Mouse (Mus musculus): ENCODE measurements around the gene Nfkb1. TPM values are rescaled to one million over a fixed set of nuclear protein-coding genes. Genes with fewer than 3 reads are reported as not detected.
A peak's percentile ranks its signal among the peaks of the same experiment; 100 is the strongest.

The Nfkb1 gene
- polyA plus RNA-seq, 1 experiment from 2014 or later, result 8.7 TPM

DNA sequence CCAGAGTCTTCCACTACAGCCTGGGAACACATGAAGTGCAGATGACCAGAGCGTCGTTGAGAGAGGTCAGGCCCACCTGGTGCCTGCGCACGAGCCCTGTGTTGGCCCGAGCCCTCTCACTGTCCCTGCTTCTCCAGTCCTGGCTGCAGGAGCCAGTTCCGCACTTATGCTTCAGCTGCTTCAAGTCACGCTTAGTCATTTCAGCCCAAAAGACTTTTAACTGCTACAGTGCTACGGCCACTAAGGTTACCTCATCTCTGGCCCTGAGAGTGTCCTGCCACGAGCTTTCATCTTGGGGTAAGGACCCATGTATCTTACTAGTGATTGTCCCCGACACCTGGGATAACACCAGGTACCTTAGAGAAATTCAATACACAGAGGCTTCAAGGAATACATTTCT lies 36.0 kb upstream of the Nfkb1 start:
- H3K9ac ChIP-seq (replicated peaks; ENCODE audit: low read length), result no peak overlapping the region
- no peaks in the 10 kb centered on the region for H3K36me3 ChIP-seq (ENCODE audit: control insufficient read depth, insufficient read depth, low read length)
- H3K27ac ChIP-seq (replicated peaks; ENCODE audit: low read depth, low read length), result no peak overlapping the region
- DNase-seq (no peak), ATAC-seq (ENCODE audit: low FRiP score, low TSS enrichment) (no peak)
- no peaks in the 10 kb centered on the region for H3K4me1 ChIP-seq (ENCODE audit: control insufficient read depth, insufficient read depth, low read length)
- H3K4me2 ChIP-seq (ENCODE audit: low read length), result no peak overlapping the region
- no peaks in the 10 kb centered on the region for H3K27me3 ChIP-seq (ENCODE audit: control insufficient read depth, insufficient read depth, low read length)
- no peaks in the 10 kb centered on the region for H3K9me3 ChIP-seq (ENCODE audit: control insufficient read depth, low read length)
- H3K4me3 ChIP-seq (replicated peaks; ENCODE audit: low read depth, low read length), result no peak overlapping the region
- 91% methylated on average over 10 of the region's 10 CpGs for WGBS

DNA sequence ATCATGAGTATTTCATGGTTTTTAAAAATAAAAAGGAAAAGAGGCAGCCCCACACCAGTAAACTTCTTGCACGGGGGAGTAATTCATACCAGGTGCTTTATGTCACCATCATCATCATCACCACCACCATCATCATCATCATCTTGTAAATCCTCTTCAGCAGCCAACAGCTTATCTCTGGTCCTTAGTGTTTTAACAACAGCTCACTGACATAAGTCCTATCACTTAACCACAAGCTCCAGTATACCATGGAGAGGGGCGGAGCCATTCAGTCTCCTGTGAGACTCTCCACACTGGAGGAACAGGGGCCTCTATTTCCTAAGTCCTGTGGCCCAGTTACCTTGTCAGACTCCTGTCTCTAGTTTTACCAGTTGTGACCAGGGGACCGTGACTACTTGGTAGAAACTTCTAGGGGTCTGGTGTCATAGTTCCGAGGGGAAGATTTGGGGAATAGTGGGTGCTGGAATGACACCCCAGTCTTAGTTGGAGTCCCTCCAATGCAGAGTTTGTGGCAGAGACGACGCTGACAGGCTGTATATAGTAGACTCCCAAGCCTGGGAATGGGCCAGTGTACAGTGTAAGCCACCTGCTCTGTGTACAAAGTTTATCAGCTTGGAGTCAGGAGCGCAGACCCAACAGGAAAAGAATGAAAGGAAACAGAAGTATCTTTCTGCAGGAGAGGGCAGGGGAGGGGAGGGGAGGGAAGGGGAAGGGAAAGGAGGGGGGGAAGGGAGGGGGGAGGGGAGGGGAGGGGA lies 35.4 kb upstream of the Nfkb1 start:
- H3K9ac ChIP-seq (replicated peaks; ENCODE audit: low read length), result no peak overlapping the region
- H3K27ac ChIP-seq (replicated peaks; ENCODE audit: low read depth, low read length), result no peak overlapping the region
- no peak overlapping the region for H3K4me3 ChIP-seq (replicated peaks; ENCODE audit: low read depth, low read length)
- no peaks in the 10 kb centered on the region for H3K4me1 ChIP-seq (ENCODE audit: control insufficient read depth, insufficient read depth, low read length)
- no peaks in the 10 kb centered on the region for H3K27me3 ChIP-seq (ENCODE audit: control insufficient read depth, insufficient read depth, low read length)
- H3K36me3 ChIP-seq (ENCODE audit: control insufficient read depth, insufficient read depth, low read length), result no peaks in the 10 kb centered on the region
- H3K9me3 ChIP-seq (ENCODE audit: control insufficient read depth, low read length), result no peaks in the 10 kb centered on the region
- no peak overlapping the region for H3K4me2 ChIP-seq (ENCODE audit: low read length)
- WGBS, result 89% methylated on average over 7 of the region's 7 CpGs
- no peak for DNase-seq
- ATAC-seq (ENCODE audit: low FRiP score, low TSS enrichment), result no peak

- Histone ChIP-seq H3K9ac (replicated peaks; ENCODE audit: low read length) (no peak overlapping the region), H3K27me3 (ENCODE audit: control insufficient read depth, insufficient read depth, low read length) (no peaks in the 10 kb centered on the region), H3K4me2 (ENCODE audit: low read length) (no peak overlapping the region), H3K27ac (replicated peaks; ENCODE audit: low read depth, low read length) (no peak overlapping the region), H3K4me1 (ENCODE audit: control insufficient read depth, insufficient read depth, low read length) (no peaks in the 10 kb centered on the region), H3K4me3 (replicated peaks; ENCODE audit: low read depth, low read length) (no peak overlapping the region), H3K9me3 (ENCODE audit: control insufficient read depth, low read length) (no peaks in the 10 kb centered on the region), H3K36me3 (ENCODE audit: control insufficient read depth, insufficient read depth, low read length) (no peaks in the 10 kb centered on the region)
- DNase-seq (peak; percentile 6), ATAC-seq (ENCODE audit: low FRiP score, low TSS enrichment) (no peak)
- 75% methylated on average over 15 of the region's 15 CpGs for WGBS
Measured at GRCm38 (mm10) chr3:135726023-135726422, 34.7 kb upstream of the Nfkb1 start.

- WGBS, result 91% methylated on average over 2 of the region's 2 CpGs
Measured at GRCm38 (mm10) chr3:135722104-135722503, 30.8 kb upstream of the Nfkb1 start.

DNA sequence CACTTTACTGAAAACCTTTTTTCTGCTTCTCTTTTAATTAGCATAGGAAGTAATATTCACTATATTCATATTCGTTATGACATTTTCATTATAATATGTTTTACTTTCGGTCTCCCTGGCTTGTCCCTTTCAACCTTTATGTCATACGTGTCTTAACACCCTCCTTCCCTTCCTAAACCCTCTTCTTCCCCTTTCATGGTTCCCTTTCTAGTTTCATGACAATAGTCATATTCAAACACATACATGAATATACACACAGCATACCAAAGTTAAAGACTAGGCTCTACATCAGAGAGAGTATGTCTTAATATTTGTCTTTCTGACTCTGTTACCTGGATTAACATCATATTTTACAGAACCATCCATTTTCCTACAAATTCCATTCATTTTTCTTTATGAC lies 28.6 kb upstream of the Nfkb1 start:
- no peak for ATAC-seq (ENCODE audit: low FRiP score, low TSS enrichment)
- Histone ChIP-seq H3K9ac (replicated peaks; ENCODE audit: low read length) (no peak overlapping the region), H3K9me3 (ENCODE audit: control insufficient read depth, low read length) (no peaks in the 10 kb centered on the region), H3K4me1 (ENCODE audit: control insufficient read depth, insufficient read depth, low read length) (no peaks in the 10 kb centered on the region), H3K4me3 (replicated peaks; ENCODE audit: low read depth, low read length) (no peak overlapping the region), H3K4me2 (ENCODE audit: low read length) (no peak overlapping the region), H3K27ac (replicated peaks; ENCODE audit: low read depth, low read length) (no peak overlapping the region), H3K27me3 (ENCODE audit: control insufficient read depth, insufficient read depth, low read length) (no peaks in the 10 kb centered on the region), H3K36me3 (ENCODE audit: control insufficient read depth, insufficient read depth, low read length) (no peaks in the 10 kb centered on the region)
- DNase-seq, result no peak
- 95% methylated on average over 3 of the region's 3 CpGs for WGBS

More at GRCm38 (mm10) chr3:135722104-135722503, 30.8 kb upstream of the Nfkb1 start:
- Histone ChIP-seq H3K4me2 (ENCODE audit: low read length) (no peak overlapping the region), H3K9ac (replicated peaks; ENCODE audit: low read length) (no peak overlapping the region), H3K36me3 (ENCODE audit: control insufficient read depth, insufficient read depth, low read length) (no peaks in the 10 kb centered on the region), H3K4me1 (ENCODE audit: control insufficient read depth, insufficient read depth, low read length) (no peaks in the 10 kb centered on the region), H3K9me3 (ENCODE audit: control insufficient read depth, low read length) (no peaks in the 10 kb centered on the region), H3K4me3 (replicated peaks; ENCODE audit: low read depth, low read length) (no peak overlapping the region), H3K27ac (replicated peaks; ENCODE audit: low read depth, low read length) (no peak overlapping the region), H3K27me3 (ENCODE audit: control insufficient read depth, insufficient read depth, low read length) (no peaks in the 10 kb centered on the region)
- no peak for ATAC-seq (ENCODE audit: low FRiP score, low TSS enrichment)
- DNase-seq, result no peak

- DNase-seq (no peak), ATAC-seq (ENCODE audit: low FRiP score, low TSS enrichment) (no peak)
- Histone ChIP-seq H3K36me3 (ENCODE audit: control insufficient read depth, insufficient read depth, low read length) (no peaks in the 10 kb centered on the region), H3K9ac (replicated peaks; ENCODE audit: low read length) (no peak overlapping the region), H3K4me3 (replicated peaks; ENCODE audit: low read depth, low read length) (no peak overlapping the region), H3K4me1 (ENCODE audit: control insufficient read depth, insufficient read depth, low read length) (no peaks in the 10 kb centered on the region), H3K27me3 (ENCODE audit: control insufficient read depth, insufficient read depth, low read length) (no peaks in the 10 kb centered on the region), H3K4me2 (ENCODE audit: low read length) (no peak overlapping the region), H3K27ac (replicated peaks; ENCODE audit: low read depth, low read length) (no peak overlapping the region), H3K9me3 (ENCODE audit: control insufficient read depth, low read length) (no peaks in the 10 kb centered on the region)
- 87% methylated on average over 6 of the region's 6 CpGs for WGBS
Measured at GRCm38 (mm10) chr3:135719179-135719532, 27.8 kb upstream of the Nfkb1 start.

DNA sequence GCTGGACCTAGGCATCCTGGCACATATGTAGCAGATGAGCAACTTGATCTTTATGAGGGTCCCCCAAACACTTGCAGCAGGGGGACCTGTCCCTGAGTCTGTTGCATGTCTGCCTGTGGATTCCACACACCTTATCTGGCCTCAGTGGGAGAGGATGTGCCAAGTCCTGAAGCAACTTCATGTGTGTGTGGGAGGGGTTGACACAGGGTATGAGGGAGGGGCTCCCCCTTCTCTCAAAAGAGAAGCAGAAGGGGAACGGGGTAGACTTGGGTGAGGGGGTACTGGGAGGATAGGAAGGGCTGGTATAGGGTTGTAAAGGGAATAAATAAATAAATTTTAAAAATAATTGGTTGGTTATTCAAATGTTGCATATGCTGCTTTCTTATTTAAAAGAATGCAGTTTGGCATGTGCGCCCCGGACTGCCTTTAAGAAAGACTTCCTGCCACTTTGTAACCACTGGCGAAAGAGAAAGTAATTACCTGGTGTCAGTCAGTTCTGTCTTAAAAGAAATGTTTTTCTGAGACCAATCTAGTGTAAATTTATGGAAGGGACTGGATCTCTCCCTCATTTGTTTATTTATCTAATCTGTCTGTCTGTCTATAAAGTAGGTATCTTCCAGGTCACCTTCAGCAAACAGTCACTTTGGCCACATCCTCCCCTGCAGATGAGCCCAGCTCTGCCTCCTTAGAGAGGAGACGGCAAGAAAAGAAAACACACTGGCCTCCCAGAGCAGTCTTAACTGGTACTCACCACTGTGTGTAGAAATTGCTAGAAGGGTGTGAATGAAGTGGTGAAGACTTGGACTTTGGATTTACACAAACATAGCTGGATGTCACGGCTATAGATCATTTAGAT lies 27.2 kb upstream of the Nfkb1 start:
- H3K9me3 ChIP-seq (ENCODE audit: control insufficient read depth, low read length), result no peaks in the 10 kb centered on the region
- ATAC-seq (ENCODE audit: low FRiP score, low TSS enrichment) (no peak), DNase-seq (no peak)
- H3K27ac ChIP-seq (replicated peaks; ENCODE audit: low read depth, low read length), result no peak overlapping the region
- no peak overlapping the region for H3K4me3 ChIP-seq (replicated peaks; ENCODE audit: low read depth, low read length)
- WGBS, result 88% methylated on average over 6 of the region's 6 CpGs
- no peak overlapping the region for H3K9ac ChIP-seq (replicated peaks; ENCODE audit: low read length)
- no peaks in the 10 kb centered on the region for H3K36me3 ChIP-seq (ENCODE audit: control insufficient read depth, insufficient read depth, low read length)
- H3K4me2 ChIP-seq (ENCODE audit: low read length), result no peak overlapping the region
- no peaks in the 10 kb centered on the region for H3K4me1 ChIP-seq (ENCODE audit: control insufficient read depth, insufficient read depth, low read length)
- H3K27me3 ChIP-seq (ENCODE audit: control insufficient read depth, insufficient read depth, low read length), result no peaks in the 10 kb centered on the region

GRCm38 (mm10) chr3:135713016-135713950 lies 21.9 kb upstream of the Nfkb1 start:
- Histone ChIP-seq H3K27ac (replicated peaks; ENCODE audit: low read depth, low read length) (no peak overlapping the region), H3K36me3 (ENCODE audit: control insufficient read depth, insufficient read depth, low read length) (no peaks in the 10 kb centered on the region), H3K27me3 (ENCODE audit: control insufficient read depth, insufficient read depth, low read length) (no peaks in the 10 kb centered on the region), H3K4me1 (ENCODE audit: control insufficient read depth, insufficient read depth, low read length) (no peaks in the 10 kb centered on the region), H3K4me2 (ENCODE audit: low read length) (no peak overlapping the region), H3K4me3 (replicated peaks; ENCODE audit: low read depth, low read length) (no peak overlapping the region), H3K9me3 (ENCODE audit: control insufficient read depth, low read length) (no peaks in the 10 kb centered on the region), H3K9ac (replicated peaks; ENCODE audit: low read length) (no peak overlapping the region)
- ATAC-seq (ENCODE audit: low FRiP score, low TSS enrichment) (no peak), DNase-seq (peak; percentile 80)
- WGBS, result 59% methylated on average over 4 of the region's 4 CpGs

All from midbrain, embryonic 14.5 days (tissue).